Mouse (Mus musculus) spleen, postnatal 36 days (tissue): ENCODE data around the gene Zfp92.

Experiments
- DNase-seq, 2 experiments: peaks; one replicate each; pipeline ENCODE4 v3.0.0; 2022; ENCODE audit warnings: low spot score in 2 of 2, mixed read lengths in 1 of 2

The Zfp92 gene

DNA sequence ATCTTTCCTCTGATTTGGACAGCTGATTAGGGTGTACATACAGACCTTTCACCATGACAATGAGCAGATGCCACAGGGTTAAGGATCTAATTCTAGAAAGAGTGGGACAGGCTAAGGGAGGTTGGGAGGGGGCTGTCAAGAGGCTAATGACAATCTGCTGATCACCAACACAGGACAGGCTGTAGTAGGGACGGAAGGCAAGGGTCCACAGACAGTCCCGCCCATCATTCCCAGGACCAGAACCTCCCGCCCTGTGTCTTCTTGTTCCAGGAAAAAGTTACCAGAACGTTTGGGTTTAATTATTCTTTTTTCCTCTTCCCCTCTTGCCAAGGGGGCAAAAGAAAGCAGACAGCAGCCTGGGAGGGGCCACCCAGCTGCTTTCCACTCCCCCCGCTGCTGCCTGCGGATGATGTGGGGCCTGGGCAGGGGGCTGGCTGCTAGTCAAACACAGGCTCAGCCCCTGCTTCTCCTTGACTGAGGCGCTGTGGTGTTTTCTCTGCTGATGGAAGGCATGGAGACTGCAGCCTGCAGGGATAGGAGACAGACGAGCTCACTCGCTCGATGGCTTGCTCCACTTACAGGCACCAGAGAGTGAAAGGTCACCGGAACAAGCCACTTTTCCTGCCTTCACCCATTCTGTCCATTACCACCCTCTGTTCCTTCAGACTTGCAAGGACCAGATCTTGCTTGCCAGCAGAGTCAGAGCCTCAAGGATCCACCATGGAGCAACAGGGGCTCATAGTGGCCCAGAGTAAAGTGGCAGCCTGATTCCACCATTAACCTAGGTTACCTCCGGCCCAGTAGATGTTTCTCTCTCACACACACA lies 63.7 kb downstream of the Zfp92 start:
- DNase-seq, result no peak

DNA sequence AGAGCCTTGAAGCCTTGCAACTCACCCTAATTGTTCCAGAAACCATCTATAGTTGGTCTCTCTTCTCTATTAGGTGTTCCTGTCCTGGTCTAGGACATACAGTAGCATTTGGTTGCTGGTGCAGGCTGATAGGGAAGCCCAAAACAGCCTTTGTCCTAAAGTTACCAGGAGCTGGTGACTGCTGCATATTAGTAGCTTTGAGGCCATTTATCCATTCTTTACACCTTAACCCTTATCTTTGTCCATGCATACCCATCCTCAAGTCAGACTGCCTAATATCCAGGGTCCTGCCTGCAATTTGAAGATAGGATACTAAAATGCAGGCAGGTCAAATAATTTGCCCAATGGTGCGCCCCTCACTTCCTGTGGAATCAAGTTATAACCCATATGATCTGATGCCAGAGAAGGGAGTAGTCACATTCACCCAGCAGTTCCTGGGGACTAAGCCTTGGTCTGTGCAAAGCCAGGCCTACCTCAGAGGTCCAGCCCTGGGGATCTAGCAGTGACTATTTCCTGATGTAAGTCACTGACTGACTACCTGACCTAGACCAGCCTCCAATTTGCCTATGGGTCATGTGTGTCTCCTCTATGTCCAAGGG lies 64.9 kb downstream of the Zfp92 start:
- no peak for DNase-seq

DNA sequence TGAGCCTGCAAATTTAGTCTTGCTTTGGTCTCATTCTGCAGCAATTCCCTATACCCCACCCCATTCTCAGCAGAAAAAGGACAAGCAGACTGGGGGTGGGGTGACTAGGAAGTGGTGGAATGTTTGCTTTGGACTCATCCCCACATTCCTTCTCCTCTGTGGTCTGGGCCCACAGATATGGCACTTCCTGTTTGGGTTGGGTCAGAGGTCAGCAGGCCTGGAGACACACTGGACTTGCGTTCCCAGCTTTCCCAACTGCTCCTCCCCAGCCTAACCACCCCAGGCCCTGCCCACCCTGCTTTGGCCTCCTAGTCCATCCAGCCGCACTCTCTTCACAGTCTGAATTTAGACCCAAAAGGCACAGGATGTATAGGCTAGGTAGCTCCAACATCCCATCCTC lies 65.7 kb downstream of the Zfp92 start:
- no peak for DNase-seq

DNA sequence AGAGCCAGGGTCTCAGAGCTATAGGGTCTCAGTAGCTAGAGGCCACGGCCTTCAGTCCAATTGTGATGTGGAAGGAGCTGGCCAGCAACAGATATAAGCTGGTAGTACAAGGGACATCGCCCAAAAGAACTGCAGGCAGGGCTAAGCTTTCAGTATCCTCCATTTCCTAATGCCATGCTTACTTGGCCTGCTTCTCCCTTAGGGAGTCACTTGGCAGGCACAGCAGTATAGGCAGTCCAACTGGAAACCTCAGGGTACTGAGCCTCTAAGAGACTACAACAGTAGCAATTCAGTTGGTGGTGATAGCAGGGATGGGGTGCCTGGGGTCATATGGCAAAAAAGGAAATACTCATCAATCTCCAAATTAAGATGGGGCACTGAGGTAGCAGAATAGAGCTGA lies 66.6 kb downstream of the Zfp92 start:
- DNase-seq, result no peak
